Mouse (Mus musculus) testis, adult 2 months (tissue): ENCODE data around the gene Tcl1b4. TPM values are rescaled to one million over a fixed set of nuclear protein-coding genes. Genes with fewer than 3 reads are reported as not detected.
"Not testable (repeated sequence)": the region's sequence is repeated elsewhere in the genome, so short reads cannot be mapped to it uniquely, and the experiment has no call there.

Source experiments
- H3K27ac ChIP-seq: fragments of 200-500 bp; 2 replicates; pipeline ENCODE4 v1.5.1; 2012; ENCODE audit warnings: low read depth, low read length; ENCODE audit not compliant: control insufficient read depth, insufficient read depth
- H3K27me3 ChIP-seq: fragments of 200-500 bp; 2 replicates; pipeline ENCODE4 v1.6.1; 2012; ENCODE audit warnings: mild to moderate bottlenecking, low read length, moderate library complexity; ENCODE audit not compliant: control insufficient read depth, insufficient read depth
- H3K36me3 ChIP-seq: fragments of 200-500 bp; 2 replicates; pipeline ENCODE4 v1.6.1; 2012; ENCODE audit warnings: mild to moderate bottlenecking, low read length; ENCODE audit not compliant: control insufficient read depth, insufficient read depth
- H3K4me1 ChIP-seq: fragments of 200-500 bp; 2 replicates; pipeline ENCODE4 v1.6.1; 2012; ENCODE audit warnings: low read length; ENCODE audit not compliant: control insufficient read depth, insufficient read depth
- H3K4me3 ChIP-seq: fragments of 200-500 bp; 2 replicates; pipeline ENCODE4 v1.5.1; 2012; ENCODE audit warnings: low read depth, mild to moderate bottlenecking, low read length, moderate library complexity, mixed read lengths; ENCODE audit not compliant: control insufficient read depth
- CTCF ChIP-seq: fragments of 200-500 bp; IDR thresholded peaks from 2 replicates; pipeline ENCODE4 v1.5.1; 2012; ENCODE audit warnings: low read depth, mild to moderate bottlenecking, inconsistent platforms, low read length, moderate library complexity; ENCODE audit not compliant: control insufficient read depth, insufficient read depth, insufficient replicate concordance
- POLR2A ChIP-seq: fragments of 200-500 bp; IDR thresholded peaks from 2 replicates; pipeline ENCODE4 v1.6.1; 2012; ENCODE audit warnings: low read depth, mild to moderate bottlenecking, inconsistent platforms, low read length, moderate library complexity; ENCODE audit not compliant: control insufficient read depth
- polyA plus RNA-seq: library from polyadenylated mRNA; depleted of rRNA; stranded (reverse); fragments of >200 nt; gene quantifications from 2 replicates; pipeline ENCODE4 v1.2.3, GENCODE M21; 2012

Gene Tcl1b4
- polyA plus RNA-seq, 1 experiment, result 0.33 TPM

DNA sequence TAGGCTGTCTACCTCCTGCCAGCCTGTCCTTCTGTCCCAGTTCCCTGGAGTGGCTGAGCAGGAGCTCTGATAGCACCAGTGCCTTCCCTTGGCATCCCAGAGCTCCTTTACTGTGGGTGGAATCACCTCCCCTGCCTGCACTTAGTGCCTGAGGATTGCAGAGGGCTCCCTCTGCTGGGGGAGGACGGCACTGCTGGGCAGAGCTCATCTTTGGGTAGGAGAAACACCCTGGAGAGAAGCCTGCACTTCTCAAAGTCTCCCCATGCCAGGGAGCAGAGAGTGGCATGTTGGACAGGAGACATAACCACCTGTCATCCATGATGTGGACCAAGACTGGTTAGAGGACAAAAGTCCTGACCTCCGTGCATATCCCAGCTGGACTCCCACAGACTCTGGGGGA is 12.8 kb upstream of the Tcl1b4 start:
- not testable (repeated sequence) for H3K36me3 ChIP-seq, H3K27ac ChIP-seq, H3K4me1 ChIP-seq, H3K4me3 ChIP-seq, H3K27me3 ChIP-seq
- peak; percentile 30; the same call in 1 of the 2 replicates for TF ChIP-seq CTCF

DNA sequence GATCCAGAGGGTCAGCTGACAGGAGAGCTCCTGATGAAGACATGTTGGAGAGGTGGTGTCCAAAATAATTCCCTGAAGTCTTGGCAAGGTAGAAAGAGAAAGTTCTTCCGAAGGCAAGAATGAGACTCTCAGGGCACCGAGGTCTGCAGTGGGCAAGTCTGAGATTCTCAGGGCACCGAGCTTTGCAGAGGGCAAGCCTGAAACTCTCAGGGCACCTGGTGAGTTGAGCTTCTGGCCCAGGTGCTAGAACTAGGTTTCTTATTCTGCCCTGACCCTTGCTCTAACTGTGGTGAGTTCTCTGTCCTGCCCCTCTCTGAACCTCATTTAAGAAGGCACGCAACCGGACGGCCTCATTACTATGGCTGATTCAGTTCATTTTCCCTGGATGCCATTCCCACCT is 11.0 kb upstream of the Tcl1b4 start, which contains the start of gene Tcl1b3:
Tcl1b3 (plus strand) TSS at position 301 of the 400 bp plus-strand sequence.
- not testable (repeated sequence) for H3K27ac ChIP-seq, H3K4me3 ChIP-seq, H3K36me3 ChIP-seq, H3K27me3 ChIP-seq, H3K4me1 ChIP-seq

DNA sequence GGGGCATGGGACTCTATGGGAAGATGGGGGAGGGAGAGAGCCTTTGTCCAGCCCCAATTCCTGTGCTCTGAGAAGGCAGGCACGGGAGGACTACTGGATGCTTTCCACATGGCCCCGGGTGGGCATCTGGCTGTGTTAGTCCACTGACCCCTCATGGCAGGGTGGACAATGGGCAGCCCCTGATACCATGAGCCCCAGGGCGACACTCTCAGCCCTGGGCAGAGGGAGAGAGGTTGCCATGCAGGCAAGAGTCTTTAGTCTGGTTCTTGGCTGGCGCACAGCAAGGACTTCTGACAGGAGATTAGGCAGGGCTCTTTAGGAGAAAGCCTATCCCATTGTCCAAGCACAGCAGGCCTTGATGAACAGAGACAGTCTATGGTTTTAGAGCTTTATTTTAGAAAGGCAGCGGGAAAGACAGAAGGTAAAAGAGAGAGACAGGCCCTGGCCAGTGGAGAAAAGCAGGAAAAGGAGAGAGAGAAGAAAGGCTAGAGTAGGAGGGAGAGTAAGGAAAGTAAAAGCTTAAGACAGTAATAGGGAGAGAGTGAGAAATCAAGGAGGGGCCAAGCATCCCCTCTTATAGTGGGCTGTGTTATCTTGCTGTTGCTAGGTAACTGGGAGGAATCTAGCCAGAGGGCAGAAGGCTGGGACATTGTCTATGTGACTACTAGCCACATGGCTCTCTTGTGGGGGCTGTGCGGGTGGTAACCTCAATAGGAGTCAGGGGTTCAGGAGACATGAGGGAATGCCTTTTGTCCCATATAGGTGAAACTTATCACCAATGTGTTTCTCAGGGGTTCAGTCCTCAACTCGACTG is 1.9 kb upstream of the Tcl1b4 start:
- not testable (repeated sequence) for H3K27ac ChIP-seq, H3K27me3 ChIP-seq

DNA sequence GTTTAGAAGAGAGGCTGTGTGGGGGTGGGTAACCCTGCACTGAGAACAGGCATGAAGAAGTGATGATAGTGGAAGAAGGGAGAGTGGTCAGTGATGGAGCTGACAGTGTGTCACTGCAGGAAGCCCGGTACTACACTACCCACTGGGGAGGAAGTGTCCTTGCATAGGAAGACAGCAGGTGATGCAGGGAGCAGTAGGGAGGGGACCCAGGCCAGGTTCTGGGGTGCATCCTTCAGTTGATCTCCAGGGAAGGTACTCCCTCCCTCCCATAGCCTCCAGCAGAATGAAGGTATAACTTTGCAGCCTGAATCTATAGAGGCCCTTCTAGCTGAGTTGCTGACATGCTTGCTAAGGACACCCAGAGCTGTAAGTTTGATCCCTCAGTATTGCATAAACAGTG is 5.3 kb downstream of the Tcl1b4 start:
- H3K27me3 ChIP-seq, result no peaks in the 10 kb centered on the region
- H3K4me1 ChIP-seq, result no peaks in the 10 kb centered on the region
- no peak overlapping the region for H3K4me3 ChIP-seq
- H3K27ac ChIP-seq, result no peak overlapping the region
- no peak for TF ChIP-seq POLR2A
- no peaks in the 10 kb centered on the region for H3K36me3 ChIP-seq

More for the DNA sequence above, 1.9 kb upstream of the Tcl1b4 start:
- not testable (repeated sequence) for H3K4me1 ChIP-seq, H3K4me3 ChIP-seq, H3K36me3 ChIP-seq

DNA sequence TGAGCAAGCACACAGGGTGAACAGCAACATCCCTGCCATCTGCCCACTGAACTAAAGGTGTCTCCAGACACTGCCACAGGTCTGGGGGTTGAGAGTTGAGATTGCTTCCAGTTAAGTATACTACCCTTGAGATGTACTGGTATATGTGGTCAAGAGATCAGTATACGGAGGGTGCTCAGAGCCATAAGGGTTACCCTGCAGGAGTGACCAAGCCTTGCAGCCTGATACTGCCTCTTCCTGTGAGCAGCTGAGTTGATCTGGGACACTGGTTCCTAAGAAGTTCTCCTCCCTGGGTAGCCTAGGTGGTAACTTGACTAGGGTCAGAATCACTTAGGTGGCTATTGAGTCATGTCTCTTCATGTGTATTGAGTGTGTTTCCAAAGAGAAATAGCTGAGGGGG is 6.7 kb downstream of the Tcl1b4 start:
- Histone ChIP-seq H3K27me3 (no peaks in the 10 kb centered on the region), H3K4me1 (no peaks in the 10 kb centered on the region), H3K27ac (no peak overlapping the region), H3K36me3 (no peaks in the 10 kb centered on the region), H3K4me3 (no peak overlapping the region)
- no peak for TF ChIP-seq CTCF
- TF ChIP-seq POLR2A, result no peak

DNA sequence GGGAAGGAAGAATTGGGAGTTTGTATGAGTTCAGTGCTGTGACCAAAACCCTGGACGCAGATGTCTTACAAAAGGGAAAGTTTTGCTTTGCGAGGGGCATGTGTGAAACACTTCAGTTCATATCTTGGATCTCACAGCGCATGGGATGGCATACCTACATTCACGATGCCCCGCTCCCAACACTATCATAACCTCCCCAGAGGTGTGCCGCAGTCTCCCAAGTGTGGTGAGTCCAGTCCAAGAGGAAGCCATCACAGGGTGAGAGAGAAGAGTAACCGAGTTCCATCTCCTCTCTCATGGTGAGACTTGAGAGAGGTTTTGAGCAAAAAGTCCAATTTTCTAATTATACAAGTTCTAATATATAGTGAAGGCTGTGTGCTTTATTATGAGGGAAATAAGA is 7.5 kb downstream of the Tcl1b4 start:
- TF ChIP-seq POLR2A (no peak), CTCF (no peak)
- Histone ChIP-seq H3K27me3 (no peaks in the 10 kb centered on the region), H3K36me3 (no peaks in the 10 kb centered on the region), H3K4me1 (no peaks in the 10 kb centered on the region), H3K4me3 (no peak overlapping the region), H3K27ac (no peak overlapping the region)

DNA sequence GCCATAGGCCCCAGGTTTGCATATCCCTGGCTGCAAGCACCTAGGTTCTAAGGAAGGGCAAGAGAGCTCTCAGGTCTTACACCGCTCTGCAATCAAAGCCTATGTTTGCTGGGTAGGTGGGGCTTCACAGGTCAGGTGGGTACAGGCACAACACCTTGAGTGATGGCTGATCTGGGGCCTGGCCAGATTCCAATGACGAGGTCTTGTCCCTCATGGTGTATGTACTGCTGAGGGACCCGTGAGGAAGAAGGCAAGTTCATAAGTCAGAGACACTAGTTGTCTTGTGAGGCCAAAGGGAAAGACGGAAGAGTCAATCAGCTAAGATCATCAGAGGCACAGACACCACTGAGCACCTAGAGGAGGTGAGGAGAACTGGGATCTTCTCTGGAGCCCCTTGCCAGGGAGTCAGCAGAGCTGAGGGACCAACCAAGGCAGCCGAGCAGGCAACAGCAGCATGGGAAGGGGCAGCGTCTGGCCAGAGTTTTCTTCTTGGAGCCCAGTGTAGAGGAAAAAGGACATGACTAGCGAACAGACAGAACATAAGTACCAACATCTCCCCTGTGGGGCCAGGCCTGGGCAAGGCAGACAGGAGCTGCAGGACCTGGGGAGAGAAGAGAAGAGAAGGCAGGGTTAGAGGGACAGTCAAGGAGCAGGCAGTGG is 15.5 kb downstream of the Tcl1b4 start:
- TF ChIP-seq POLR2A (no peak), CTCF (no peak)
- Histone ChIP-seq H3K4me3 (no peak overlapping the region), H3K27ac (no peak overlapping the region), H3K27me3 (no peaks in the 10 kb centered on the region), H3K4me1 (peaks cover 4% of the 10 kb centered on the region; the same call in 1 of the 2 replicates), H3K36me3 (no peaks in the 10 kb centered on the region)

DNA sequence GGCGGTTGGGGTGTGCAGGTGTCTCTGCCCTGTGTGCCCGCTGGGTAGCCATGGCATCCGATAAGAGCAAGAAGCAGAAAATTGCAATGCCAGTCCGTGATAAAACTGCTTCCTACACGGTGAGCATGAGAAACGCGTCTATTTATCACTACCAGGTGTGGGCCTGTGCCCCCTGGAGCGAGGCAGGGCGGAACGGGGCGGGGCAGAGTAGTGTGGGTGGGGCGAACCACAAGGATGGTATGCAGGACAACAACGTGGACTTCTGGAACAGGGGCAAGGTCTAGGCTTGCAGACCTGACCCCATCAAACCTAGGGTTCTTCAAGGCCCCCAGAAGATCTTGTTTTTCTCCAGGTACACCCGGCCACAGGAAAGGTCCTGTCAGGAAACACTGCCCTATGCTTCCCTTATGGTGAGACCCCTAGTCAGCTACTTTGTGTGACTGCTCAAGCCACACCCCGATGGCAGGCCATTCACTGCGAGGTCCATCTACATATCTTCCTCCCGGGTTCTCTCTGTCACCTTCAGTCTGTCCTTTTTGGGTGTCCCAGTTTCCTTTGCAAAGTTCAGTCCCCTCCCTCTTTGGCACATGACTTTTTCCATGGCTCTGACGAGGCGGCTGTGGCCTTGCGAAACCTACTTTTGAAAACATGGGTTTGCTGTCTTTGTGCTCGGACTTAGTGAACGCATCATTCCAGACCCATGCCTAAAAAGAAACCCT is 21.0 kb downstream of the Tcl1b4 start, which contains the start of gene Tcl1:
Tcl1 (minus strand) TSS at position 193 of the 719 bp plus-strand sequence.
- Histone ChIP-seq H3K27me3 (no peaks in the 10 kb centered on the region), H3K27ac (no peak within 1 kb of the TSS), H3K4me1 (peaks cover 9% of the 10 kb centered on the region), H3K4me3 (no peak within 1 kb of the TSS), H3K36me3 (no peaks in the 10 kb centered on the region)
- TF ChIP-seq CTCF, result no peak
